Mouse (Mus musculus) urinary bladder, postnatal 10 days (tissue): ENCODE data around the gene Gm20807.
"Not testable (repeated sequence)": the region's sequence is repeated elsewhere in the genome, so short reads cannot be mapped to it uniquely, and the experiment has no call there.

Experiments
- DNase-seq: peaks from one replicate; pipeline ENCODE4 v3.0.0; 2022; ENCODE audit warnings: low spot score

Gene Gm20807

GRCm38 (mm10) chrY:13042591-13042990, at the start of gene Gm20807:
Gene Gm20807 (plus strand): TSS chrY:13042891.
- not testable (repeated sequence) for DNase-seq
